Mouse (Mus musculus) left cerebral cortex, adult 9 months (tissue): ENCODE data around the gene Apbb2.

ENCODE experiments used
- DNase-seq, 2 experiments: peaks; one replicate each; pipeline ENCODE4 v3.0.0; 2022; ENCODE audit warnings: low spot score in 2 of 2

Apbb2 gene

GRCm38 (mm10) chr5:66618597-66618996 is at the start of gene Apbb2:
TSS of gene Apbb2 (minus strand) at chr5:66618784.
- peak; percentile 85 to 94 for DNase-seq

DNA sequence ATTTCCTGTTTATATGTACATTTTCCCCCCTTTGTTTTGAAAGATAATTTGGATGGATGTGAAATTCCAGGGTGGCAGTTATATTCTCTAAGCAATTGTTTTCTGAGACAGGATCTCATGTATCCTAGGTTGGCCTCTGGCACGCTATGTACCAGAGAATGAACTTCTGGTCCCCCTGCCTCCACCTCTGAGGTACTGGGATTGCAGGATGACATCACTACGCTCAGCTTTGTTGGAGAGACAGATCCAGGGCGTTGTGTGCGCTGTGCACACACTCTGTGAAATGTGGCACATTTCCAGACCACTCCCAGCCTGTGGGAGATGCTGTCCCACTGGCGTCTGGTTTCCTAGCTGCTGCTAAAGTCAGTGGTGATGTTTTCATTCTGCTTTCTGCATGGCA is 35.6 kb upstream of the Apbb2 start:
- DNase-seq = no peak

GRCm38 (mm10) chr5:66647504-66647903 is 28.9 kb upstream of the Apbb2 start:
- no peak for DNase-seq

- no peak for DNase-seq
Observed at GRCm38 (mm10) chr5:66643260-66643659, 24.7 kb upstream of the Apbb2 start.

DNA sequence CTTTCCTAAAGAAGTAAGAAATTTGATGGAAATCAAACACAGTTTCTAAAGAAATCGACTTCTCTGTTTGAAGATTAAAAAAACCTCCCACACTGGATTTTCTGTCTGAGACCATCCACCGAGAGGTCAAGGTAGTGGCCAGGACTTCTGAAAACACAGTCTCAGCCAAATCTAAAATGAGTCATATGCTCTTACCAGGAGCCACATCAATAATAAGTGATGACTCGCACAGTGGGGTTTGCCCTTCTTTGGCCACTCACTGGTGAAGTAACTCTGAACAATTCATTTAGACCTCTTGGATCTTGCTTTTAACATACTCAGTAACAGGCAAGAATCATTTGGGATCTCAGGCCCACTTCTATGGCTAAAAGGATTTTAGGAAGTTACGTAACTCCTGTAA is 23.6 kb upstream of the Apbb2 start:
- no peak for DNase-seq

- DNase-seq = no peak
Observed at GRCm38 (mm10) chr5:66635459-66636079, 17.0 kb upstream of the Apbb2 start.

DNA sequence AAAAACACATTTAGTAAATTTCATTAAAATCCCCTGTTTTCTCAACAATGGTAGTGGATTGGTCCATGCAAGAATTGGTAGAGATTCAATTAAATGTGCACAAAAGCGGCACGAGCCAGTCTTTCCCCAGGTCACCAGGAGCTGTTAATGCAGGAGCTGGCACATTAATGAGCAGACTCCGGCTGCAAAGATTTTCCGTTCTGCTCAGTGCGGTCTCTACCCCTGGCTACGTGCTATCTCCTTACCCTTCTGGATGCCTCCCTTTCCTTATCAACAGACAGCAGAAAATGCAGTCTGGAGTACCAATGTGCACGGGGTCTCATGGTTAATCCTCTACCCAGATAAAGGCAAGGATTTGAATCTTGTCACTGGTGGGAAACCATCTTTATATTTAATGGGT is 9.2 kb upstream of the Apbb2 start:
- no peak for DNase-seq

DNA sequence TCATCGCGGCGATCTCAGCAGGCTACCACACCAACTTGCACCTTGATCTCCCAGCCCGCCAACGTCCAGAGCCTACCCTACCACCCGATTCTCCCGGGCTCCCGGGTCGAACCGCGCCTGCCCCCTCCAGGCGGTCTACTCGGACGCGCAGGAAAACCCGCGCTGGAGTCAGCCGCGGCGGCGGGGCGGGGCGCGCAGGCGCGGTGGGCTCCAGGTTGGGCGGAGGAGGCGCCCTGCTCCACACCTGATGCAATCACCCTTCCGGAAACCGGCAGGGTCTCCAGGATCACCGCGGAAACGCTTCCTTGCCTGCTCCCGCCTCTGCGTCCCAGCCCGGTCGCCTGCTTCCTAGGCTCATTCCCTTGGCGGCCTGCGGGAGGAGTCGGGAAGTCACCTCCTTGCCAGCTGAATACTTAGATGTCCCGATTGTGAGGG is 1.6 kb upstream of the Apbb2 start:
- DNase-seq = peak; percentile 57 to 86

DNA sequence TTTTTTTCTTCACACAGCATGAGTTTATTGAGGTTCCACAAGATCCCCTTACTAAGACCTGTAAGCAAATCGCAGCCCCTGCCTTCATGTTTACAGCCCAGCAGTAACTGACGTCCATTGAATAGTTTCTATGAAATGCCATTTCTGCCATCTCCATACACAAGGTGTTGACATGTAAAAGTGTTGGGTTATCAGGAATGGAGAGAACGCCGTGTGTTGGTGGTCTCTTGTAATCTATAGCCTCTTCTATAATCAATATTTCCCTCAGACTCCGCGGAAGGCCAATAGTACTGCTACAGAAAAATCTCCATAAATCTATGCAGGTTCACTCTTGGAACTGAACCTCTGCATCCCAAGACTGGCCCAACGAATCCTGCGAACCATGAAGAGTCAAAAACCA is 1.1 kb upstream of the Apbb2 start:
- no peak for DNase-seq

DNA sequence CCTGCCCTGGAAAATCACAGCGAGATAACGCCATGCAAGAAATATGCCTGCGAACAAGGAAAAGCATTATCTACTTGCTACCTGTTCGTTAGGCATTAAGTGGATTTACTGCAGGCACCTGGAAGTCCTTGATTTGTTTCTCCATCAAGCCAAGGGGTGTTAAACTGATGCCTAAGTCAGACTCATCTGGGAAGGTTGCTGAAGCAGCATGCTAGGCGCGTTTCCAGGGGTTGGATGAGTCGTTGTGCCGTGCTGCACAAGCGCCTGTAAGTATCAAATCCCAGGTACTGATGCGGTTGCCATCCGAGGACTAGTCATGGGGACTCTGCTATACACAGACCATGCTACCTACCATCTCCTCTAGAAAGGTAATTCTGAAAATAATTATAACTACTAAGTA is 611 bp upstream of the Apbb2 start:
- DNase-seq = no peak

- no peak for DNase-seq
Observed at GRCm38 (mm10) chr5:66617921-66618460, 593 bp downstream of the Apbb2 start.

- no peak for DNase-seq
Observed at GRCm38 (mm10) chr5:66614940-66615339, 3.6 kb downstream of the Apbb2 start.

- DNase-seq = no peak
Observed at GRCm38 (mm10) chr5:66613725-66614124, 4.9 kb downstream of the Apbb2 start.

GRCm38 (mm10) chr5:66612964-66613363 is 5.6 kb downstream of the Apbb2 start:
- DNase-seq = no peak

DNA sequence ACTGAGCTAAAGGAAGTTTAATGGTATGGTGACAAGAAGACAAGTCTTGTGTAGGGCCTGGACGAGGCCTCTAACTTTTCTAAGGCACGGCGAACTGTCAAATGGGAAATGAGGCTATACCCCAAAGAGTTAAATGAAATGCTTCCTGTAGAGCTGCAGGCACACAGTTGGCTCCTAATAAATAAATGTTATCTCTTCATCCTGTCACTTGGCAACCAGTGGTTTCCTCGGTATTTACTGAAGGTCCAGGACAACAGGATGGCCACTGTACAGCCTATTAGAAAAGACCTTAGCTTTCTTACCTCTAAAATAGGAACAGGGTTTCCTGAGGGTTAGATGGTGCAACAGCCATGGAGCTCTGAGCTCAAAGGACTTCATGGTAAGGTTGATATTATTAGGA is 6.7 kb downstream of the Apbb2 start:
- DNase-seq = no peak

- DNase-seq = no peak
Observed at GRCm38 (mm10) chr5:66611361-66611760, 7.2 kb downstream of the Apbb2 start.

GRCm38 (mm10) chr5:66610270-66610669 is 8.3 kb downstream of the Apbb2 start:
- no peak for DNase-seq

GRCm38 (mm10) chr5:66609306-66609705 is 9.3 kb downstream of the Apbb2 start:
- peak in 1 of 2 experiments; percentile 31 for DNase-seq

GRCm38 (mm10) chr5:66607801-66608200 is 10.8 kb downstream of the Apbb2 start:
- no peak for DNase-seq

DNA sequence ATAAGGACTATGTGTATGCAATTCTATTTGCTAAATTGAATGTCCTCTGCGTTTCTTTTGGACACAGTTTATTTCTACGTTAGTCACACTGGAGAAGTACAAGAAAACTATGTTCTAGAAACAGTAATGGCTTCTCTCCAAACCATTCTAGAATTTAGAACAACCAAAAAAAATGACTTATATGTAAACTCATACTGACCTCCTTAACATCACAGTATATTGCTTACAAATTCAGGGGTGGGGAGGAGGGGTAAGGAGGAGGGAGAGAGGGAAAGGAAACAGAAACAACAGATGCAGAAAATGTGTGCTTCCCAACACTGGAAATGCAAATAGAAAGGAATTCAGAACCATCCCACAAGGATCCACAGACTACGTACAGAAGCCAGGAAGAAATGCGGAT is 11.4 kb downstream of the Apbb2 start:
- DNase-seq = no peak

DNA sequence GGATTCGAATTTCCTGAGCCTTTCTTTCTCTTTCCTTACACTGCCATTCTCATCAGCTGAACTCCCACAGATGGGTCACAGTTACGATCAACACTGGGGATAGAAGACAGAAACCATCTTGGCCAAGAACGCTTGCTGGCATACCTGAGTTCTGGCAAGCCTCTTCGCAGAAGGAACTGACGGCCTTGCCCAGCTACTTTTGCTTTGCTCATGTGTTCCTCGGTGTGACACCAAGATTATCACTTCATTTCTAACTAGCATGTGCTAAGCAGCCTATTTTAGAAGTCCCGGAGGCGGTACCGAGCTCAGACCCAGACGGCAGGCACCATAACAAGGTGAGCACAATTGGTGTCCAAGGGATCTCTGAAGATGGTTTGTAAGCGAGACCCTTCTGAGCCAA is 12.9 kb downstream of the Apbb2 start:
- DNase-seq = peak in 1 of 2 experiments; percentile 28

DNA sequence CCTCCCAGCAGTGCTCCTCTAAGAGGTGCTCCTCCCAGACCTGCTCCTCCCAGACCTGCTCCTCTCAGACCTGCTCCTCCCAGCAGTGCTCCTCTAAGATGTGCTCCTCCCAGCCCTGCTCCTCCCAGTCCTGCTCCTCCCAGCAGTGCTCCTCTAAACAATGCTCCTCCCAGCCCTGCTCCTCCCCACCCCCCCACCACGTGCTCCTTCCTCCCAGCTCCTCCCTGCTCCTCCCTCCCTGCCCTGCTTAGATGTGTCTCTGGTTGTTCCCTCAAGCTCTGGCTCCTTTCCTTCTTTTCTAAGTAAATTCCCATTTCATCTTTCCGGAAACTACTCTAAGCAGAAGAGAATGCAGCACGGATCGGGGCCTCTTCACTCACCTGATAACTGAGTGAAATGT is 14.2 kb downstream of the Apbb2 start:
- DNase-seq = no peak

- no peak for DNase-seq
Observed at GRCm38 (mm10) chr5:66603746-66604145, 14.8 kb downstream of the Apbb2 start.

GRCm38 (mm10) chr5:66603223-66603622 is 15.4 kb downstream of the Apbb2 start:
- DNase-seq = no peak
